Mouse (Mus musculus) midbrain, embryonic 14.5 days (tissue): ENCODE data around the gene Hoxb4. TPM values are rescaled to one million over a fixed set of nuclear protein-coding genes. Genes with fewer than 3 reads are reported as not detected.

Experiments
- ATAC-seq: fragments of 200-750 bp; cut with Nextera tagmentation; 2 replicates; pipeline ENCODE4 v1.8.0; 2017; ENCODE audit warnings: moderate number of reproducible peaks, moderate library complexity; ENCODE audit not compliant: low FRiP score, low TSS enrichment
- DNase-seq: peaks from one replicate; pipeline ENCODE4 v3.0.0-alpha.2; 2015
- H3K27ac ChIP-seq: fragments of 300-500 bp; sonication (generic); replicated peaks from 2 replicates; pipeline ENCODE4 v1.5.1; 2014; ENCODE audit warnings: mild to moderate bottlenecking, low read depth, low read length, moderate library complexity
- H3K27me3 ChIP-seq: fragments of 300-500 bp; sonication (generic); 2 replicates; pipeline ENCODE4 v1.6.1; 2014; ENCODE audit warnings: low read length, control low read depth, mixed read lengths; ENCODE audit not compliant: control insufficient read depth, insufficient read depth
- H3K36me3 ChIP-seq: fragments of 300-500 bp; sonication (generic); 2 replicates; pipeline ENCODE4 v1.6.1; 2014; ENCODE audit warnings: low read length, control low read depth; ENCODE audit not compliant: control insufficient read depth, insufficient read depth
- H3K4me1 ChIP-seq: fragments of 300-500 bp; sonication (generic); 2 replicates; pipeline ENCODE4 v1.6.1; 2014; ENCODE audit warnings: mild to moderate bottlenecking, antibody characterized with exemption, low read length, control low read depth; ENCODE audit not compliant: control insufficient read depth, insufficient read depth
- H3K4me2 ChIP-seq: fragments of 300-500 bp; sonication (generic); 2 replicates; pipeline ENCODE4 v1.6.1; 2014; ENCODE audit warnings: mild to moderate bottlenecking, low read length, moderate library complexity
- H3K4me3 ChIP-seq: fragments of 300-500 bp; sonication (generic); replicated peaks from 2 replicates; pipeline ENCODE4 v1.5.1; 2014; ENCODE audit warnings: low read depth, low read length
- H3K9ac ChIP-seq: fragments of 300-500 bp; sonication (generic); replicated peaks from 2 replicates; pipeline ENCODE4 v1.6.1; 2014; ENCODE audit warnings: mild to moderate bottlenecking, low read length, moderate library complexity
- H3K9me3 ChIP-seq: fragments of 300-500 bp; sonication (generic); 2 replicates; pipeline ENCODE4 v1.6.1; 2016; ENCODE audit warnings: low read length, control low read depth, mixed read lengths; ENCODE audit not compliant: control insufficient read depth
- WGBS: fragments of 180-500 bp; shearing (Covaris S2); extraction: QIAGEN DNeasy Blood & Tissue Kit; methylation state at CpG from one replicate; pipeline ENCODE4 v1.1.7; 2014; 5-methylcytosine and 5-hydroxymethylcytosine counted together
- polyA plus RNA-seq: library from polyadenylated mRNA; unstranded; fragments of >200 nt; fragmentation: Nextera tagmentation; extraction: Ambion mirVana; gene quantifications from 2 replicates; pipeline ENCODE4 v1.2.1, GENCODE M21; 2014

The Hoxb4 gene
- polyA plus RNA-seq, 1 experiment from 2014 or later = not detected

DNA sequence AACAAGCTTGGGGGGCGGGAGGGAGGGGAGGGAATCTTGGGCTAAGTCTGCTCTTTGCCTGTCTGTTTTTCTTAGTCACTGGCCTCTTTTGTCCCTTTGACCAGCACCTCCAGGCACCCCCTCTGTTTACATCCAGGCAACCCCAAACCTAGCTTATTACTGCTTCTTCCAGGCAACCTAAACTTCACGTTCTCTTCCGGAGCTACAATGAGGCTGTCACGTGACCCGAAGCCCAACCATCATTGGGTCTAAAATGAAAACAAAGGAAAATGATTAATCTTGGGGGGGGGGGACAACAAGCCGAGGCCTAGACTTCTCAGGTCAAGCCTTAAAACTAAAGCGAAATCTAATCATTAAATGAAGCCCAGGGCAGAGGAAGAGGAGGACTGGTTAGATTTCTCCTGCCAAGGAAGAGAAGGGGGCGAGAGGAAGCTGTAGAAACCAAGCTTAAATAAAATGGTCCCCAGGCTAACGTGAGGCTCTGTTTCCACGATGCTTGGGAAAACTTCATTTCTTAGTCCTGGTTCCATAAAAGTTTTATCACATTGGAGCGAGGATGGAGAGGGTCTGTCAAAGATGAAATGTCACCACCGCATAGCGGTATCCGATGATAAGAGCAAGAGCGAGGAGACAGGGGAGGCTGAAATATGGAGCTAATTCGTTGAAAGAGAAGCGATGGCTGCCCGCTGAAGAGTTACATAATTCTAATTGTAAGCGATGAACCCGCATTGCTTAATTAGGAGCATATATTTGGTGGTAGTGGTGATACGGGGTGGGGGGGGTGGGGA is 30.3 kb downstream of the Hoxb4 start:
- 3% methylated on average over 21 of the region's 21 CpGs for WGBS
- Histone ChIP-seq H3K9ac (no peak overlapping the region), H3K4me2 (no peak overlapping the region), H3K36me3 (no peaks in the 10 kb centered on the region), H3K27ac (no peak overlapping the region), H3K27me3 (peaks cover 98% of the 10 kb centered on the region), H3K4me1 (no peaks in the 10 kb centered on the region), H3K4me3 (no peak overlapping the region), H3K9me3 (no peaks in the 10 kb centered on the region)
- DNase-seq (no peak), ATAC-seq (no peak)

DNA sequence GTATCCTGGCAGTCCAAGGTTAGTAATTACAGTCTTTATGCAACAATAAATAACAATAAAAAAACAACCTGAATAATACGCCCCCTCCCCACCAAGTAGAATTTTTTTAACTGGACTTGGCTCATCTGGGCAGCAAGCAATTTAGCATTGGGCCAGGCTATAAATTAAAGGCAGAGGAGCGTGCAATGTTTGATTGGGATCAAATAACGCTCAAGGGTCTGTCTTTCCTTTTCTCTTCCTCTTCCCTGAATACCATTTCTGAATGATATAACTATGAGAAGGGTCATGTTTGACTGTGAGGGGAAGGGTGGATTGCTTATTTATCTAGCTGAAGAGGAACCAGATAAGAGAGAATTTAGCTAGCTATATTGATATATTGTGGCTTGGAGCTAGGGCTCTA is 30.9 kb downstream of the Hoxb4 start:
- Histone ChIP-seq H3K4me1 (no peaks in the 10 kb centered on the region), H3K4me2 (no peak overlapping the region), H3K9me3 (no peaks in the 10 kb centered on the region), H3K27me3 (peaks cover 95% of the 10 kb centered on the region), H3K4me3 (no peak overlapping the region), H3K9ac (no peak overlapping the region), H3K36me3 (no peaks in the 10 kb centered on the region), H3K27ac (no peak overlapping the region)
- ATAC-seq (no peak), DNase-seq (no peak)
- WGBS = 10% methylated on average over 3 of the region's 3 CpGs

DNA sequence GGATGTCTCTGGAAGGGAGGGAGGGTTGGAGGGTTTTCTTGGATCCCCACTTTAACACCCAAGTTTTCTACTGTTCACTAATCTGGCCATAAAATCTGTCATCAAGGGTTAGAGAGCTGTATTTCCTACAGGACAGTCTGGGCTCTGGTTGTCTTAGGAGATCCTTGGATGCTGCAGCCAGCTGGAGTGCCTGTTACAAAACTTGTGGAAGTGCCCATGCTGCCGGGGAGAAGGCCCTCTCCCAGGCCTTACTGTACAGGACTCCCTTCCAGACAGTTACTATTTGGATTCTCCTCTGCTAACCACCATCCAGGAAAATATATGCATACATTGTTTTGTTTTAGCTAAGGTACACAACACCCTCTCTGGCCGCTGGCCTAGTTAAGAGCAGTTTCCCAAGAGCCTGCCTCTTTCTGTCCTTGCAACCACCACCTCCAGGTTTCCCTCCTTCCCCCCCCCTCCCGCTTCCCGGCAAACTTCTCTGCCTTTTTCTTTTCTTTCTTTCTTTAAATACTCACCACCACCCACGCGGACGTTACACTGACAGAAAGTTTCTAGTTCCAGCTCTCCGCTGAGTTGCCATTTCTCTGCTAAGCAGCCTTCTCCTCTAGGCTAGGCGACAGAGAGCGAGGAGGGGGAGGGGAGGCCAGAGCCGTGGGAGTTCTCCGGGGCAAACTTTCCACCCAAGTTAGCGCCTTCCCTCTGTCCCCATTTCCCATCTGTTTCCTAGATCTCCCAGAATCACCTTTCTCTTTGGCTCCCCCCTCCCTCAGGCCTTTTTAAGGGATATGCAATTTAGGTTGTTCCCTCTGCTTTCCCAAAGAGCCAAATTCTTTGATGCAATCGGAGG is 31.6 kb downstream of the Hoxb4 start:
- DNase-seq = no peak

DNA sequence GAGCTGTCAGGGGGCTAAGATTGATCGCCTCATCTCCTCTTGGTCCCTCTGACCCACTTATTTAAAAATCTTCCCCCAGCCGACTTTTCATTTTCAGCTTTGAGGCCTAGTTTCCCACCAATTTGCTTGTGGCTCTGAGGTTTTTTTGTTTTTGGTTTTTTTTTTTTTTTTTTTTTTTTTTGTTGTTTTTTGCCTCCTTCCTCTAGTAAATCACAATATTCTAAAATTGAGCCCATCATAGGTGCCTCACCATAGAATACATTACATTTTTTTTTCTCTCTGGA is 32.2 kb downstream of the Hoxb4 start, which contains the start of gene Hoxb2:
Hoxb2 (plus strand) TSS at position 185 of the 284 bp plus-strand sequence.
- 3% methylated on average over 2 of the region's 2 CpGs for WGBS
- H3K27me3 ChIP-seq = peaks cover 94% of the 10 kb centered on the region
- no peak within 1 kb of the TSS for H3K4me2 ChIP-seq

More for the DNA sequence above, 31.6 kb downstream of the Hoxb4 start:
- H3K4me1 ChIP-seq = no peaks in the 10 kb centered on the region
- H3K9ac ChIP-seq = no peak overlapping the region
- peaks cover 95% of the 10 kb centered on the region for H3K27me3 ChIP-seq
- H3K36me3 ChIP-seq = no peaks in the 10 kb centered on the region
- no peak overlapping the region for H3K4me2 ChIP-seq
- H3K9me3 ChIP-seq = no peaks in the 10 kb centered on the region
- H3K4me3 ChIP-seq = no peak overlapping the region
- 2% methylated on average over 13 of the region's 14 CpGs for WGBS
- no peak overlapping the region for H3K27ac ChIP-seq
- no peak for ATAC-seq

DNA sequence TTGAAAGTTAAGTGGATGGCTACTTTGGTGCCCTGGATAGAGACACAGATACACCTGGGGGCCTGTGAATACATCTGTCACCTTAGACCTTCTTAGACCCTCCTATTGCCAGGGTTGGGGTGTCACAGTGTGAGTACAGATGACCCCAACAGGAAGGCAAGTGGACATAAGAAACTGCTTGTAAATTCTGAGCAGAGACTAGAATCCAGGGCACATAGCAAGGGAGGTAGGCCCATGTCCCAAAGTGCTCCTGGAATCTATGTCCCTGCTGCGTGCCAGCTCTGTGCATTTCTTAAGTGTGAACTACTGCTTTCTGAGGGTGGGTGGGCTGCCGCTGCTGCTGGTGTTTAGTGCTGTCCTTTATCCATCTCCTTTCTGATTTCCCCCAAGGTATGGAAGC is 32.7 kb downstream of the Hoxb4 start:
- Histone ChIP-seq H3K27ac (no peak overlapping the region), H3K4me3 (no peak overlapping the region), H3K9ac (no peak overlapping the region), H3K36me3 (no peaks in the 10 kb centered on the region), H3K9me3 (no peaks in the 10 kb centered on the region), H3K27me3 (peaks cover 92% of the 10 kb centered on the region), H3K4me1 (no peaks in the 10 kb centered on the region), H3K4me2 (no peak overlapping the region)
- 3% methylated on average over 2 of the region's 2 CpGs for WGBS
- DNase-seq = no peak
- ATAC-seq = no peak

More for the DNA sequence above, 32.2 kb downstream of the Hoxb4 start, which contains the start of gene Hoxb2:
- no peaks in the 10 kb centered on the region for H3K9me3 ChIP-seq
- no peaks in the 10 kb centered on the region for H3K36me3 ChIP-seq
- H3K4me3 ChIP-seq = no peak within 1 kb of the TSS
- DNase-seq = no peak
- no peak for ATAC-seq
- H3K27ac ChIP-seq = no peak within 1 kb of the TSS
- H3K4me1 ChIP-seq = no peaks in the 10 kb centered on the region
- H3K9ac ChIP-seq = no peak within 1 kb of the TSS

DNA sequence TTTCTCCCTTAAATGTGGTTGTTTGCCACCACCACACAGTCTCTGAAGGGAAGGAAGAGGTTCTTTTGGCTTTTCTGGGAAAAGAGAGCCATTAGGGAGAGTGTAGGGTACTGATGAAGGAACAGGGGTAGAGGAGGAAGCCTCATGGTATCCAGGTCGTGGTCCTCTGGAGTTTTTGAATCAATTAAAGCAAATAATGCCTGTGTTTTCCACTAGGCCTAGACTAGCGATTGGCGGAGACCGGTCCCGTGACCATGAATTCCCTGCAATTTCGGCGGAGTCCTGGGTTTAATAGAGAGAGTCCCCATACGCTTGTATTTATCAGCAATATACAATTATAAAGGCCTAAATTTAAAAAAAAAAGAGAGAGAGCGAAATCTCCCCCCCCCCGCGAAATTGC is 33.2 kb downstream of the Hoxb4 start:
- no peaks in the 10 kb centered on the region for H3K36me3 ChIP-seq
- 2% methylated on average over 11 of the region's 11 CpGs for WGBS
- no peaks in the 10 kb centered on the region for H3K9me3 ChIP-seq
- H3K4me1 ChIP-seq = no peaks in the 10 kb centered on the region
- H3K4me2 ChIP-seq = no peak overlapping the region
- no peak overlapping the region for H3K4me3 ChIP-seq
- peaks cover 92% of the 10 kb centered on the region for H3K27me3 ChIP-seq
- DNase-seq (no peak), ATAC-seq (no peak)
- no peak overlapping the region for H3K9ac ChIP-seq
- H3K27ac ChIP-seq = no peak overlapping the region

DNA sequence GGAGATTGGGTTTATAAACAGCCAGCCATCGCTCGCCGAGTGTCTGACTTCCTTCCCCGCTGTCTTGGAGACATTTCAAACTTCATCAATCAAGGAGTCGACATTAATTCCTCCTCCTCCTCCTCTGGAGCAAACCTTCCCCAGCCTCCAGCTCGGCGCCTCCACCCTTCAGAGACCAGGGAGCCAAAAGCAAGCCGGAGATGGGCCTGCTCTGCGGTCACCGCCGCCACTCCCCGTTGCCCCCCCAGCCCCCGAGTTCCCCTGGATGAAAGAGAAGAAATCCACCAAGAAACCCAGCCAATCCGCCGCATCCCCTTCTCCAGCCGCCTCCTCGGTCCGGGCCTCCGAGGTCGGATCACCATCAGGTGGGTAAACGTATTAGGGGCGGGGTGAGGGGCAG is 33.8 kb downstream of the Hoxb4 start:
- no peaks in the 10 kb centered on the region for H3K4me1 ChIP-seq
- ATAC-seq (no peak), DNase-seq (no peak)
- H3K36me3 ChIP-seq = no peaks in the 10 kb centered on the region
- no peaks in the 10 kb centered on the region for H3K9me3 ChIP-seq
- H3K4me3 ChIP-seq = no peak overlapping the region
- no peak overlapping the region for H3K27ac ChIP-seq
- whole genome bisulfite sequencing = 1% methylated on average over 22 of the region's 22 CpGs
- peaks cover 92% of the 10 kb centered on the region for H3K27me3 ChIP-seq
- no peak overlapping the region for H3K9ac ChIP-seq
- no peak overlapping the region for H3K4me2 ChIP-seq

DNA sequence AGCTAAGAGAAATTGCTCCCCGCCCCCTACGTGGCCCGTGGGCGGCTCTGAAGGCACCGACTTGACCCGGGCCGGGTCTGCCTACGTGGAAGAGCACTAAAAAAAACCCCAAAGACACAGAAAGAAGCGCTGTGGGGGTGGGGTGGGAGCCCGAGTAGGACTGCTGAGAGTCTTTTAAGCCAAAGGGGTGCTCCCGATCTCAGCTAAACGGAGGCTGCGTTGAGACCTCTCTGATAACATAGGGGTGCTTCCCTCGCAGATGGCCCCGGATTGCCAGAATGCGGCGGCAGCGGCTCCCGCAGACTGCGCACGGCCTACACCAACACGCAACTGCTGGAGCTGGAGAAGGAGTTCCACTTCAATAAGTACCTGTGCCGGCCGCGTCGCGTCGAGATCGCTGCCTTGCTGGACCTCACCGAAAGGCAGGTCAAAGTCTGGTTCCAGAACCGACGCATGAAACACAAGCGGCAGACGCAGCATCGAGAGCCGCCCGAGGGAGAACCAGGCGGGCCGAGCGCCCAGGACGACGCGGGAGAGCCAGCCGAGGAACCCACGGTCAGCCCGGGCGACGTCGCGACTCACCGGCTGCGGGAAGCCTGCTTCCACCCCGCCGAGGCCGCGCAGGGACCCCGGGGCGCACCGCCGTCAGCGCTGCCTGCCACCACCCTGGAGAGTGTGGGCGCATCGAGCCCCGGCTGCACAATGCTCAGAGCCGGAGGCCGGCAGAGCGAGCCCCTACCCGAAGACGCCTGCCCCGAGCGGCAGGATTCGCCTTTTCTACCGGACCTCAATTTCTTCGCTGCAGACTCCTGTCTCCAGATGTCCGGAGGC is 34.8 kb downstream of the Hoxb4 start:
- H3K9ac ChIP-seq = no peak overlapping the region
- peaks cover 95% of the 10 kb centered on the region for H3K27me3 ChIP-seq
- H3K4me3 ChIP-seq = peak overlapping the region; percentile 10; the same call in 1 of the 2 replicates
- ATAC-seq = no peak
- no peaks in the 10 kb centered on the region for H3K9me3 ChIP-seq
- WGBS = under 1% methylated on average over 73 of the region's 75 CpGs
- DNase-seq = peak; percentile 51
- no peaks in the 10 kb centered on the region for H3K4me1 ChIP-seq
- H3K4me2 ChIP-seq = no peak overlapping the region
- H3K36me3 ChIP-seq = no peaks in the 10 kb centered on the region
- no peak overlapping the region for H3K27ac ChIP-seq
